Mouse (Mus musculus) C2C12 (cell line): ENCODE results near the gene Inava. TPM values are rescaled to one million over a fixed set of nuclear protein-coding genes. Genes with fewer than 3 reads are reported as not detected.
A peak's percentile ranks its signal among the peaks of the same experiment; 100 is the strongest.

Source experiments
- H3K27me3 ChIP-seq: one replicate; pipeline ENCODE4 v1.6.1; 2011; ENCODE audit not compliant: control insufficient read depth, insufficient read depth, insufficient read length
- H3K36me3 ChIP-seq: one replicate; pipeline ENCODE4 v1.6.1; 2011; ENCODE audit not compliant: control insufficient read depth, insufficient read depth
- H3K4me3 ChIP-seq: one replicate; pipeline ENCODE4 v1.5.1; 2011; ENCODE audit warnings: mild to moderate bottlenecking, control low read depth; ENCODE audit not compliant: poor library complexity, insufficient read depth, severe bottlenecking
- H3K79me2 ChIP-seq: one replicate; pipeline ENCODE4 v1.6.1; 2011; ENCODE audit not compliant: control insufficient read depth, insufficient read depth
- H3K79me3 ChIP-seq: one replicate; pipeline ENCODE4 v1.6.1; 2011; ENCODE audit warnings: low read depth, control low read depth
- H3ac ChIP-seq: one replicate; pipeline ENCODE3; 2011; ENCODE audit warnings: low read depth; ENCODE audit not compliant: control insufficient read depth, insufficient read length
- CEBPB ChIP-seq: IDR thresholded peaks from one replicate; pipeline ENCODE4 v1.6.1; 2011; ENCODE audit warnings: low read depth, mild to moderate bottlenecking, control low read depth, moderate library complexity
- CTCF ChIP-seq: IDR thresholded peaks from one replicate; pipeline ENCODE4 v1.5.1; 2011; ENCODE audit not compliant: control insufficient read depth, insufficient read depth, insufficient read length
- FOSL1 ChIP-seq: IDR thresholded peaks from one replicate; pipeline ENCODE4 v1.8.0; 2011; ENCODE audit warnings: mild to moderate bottlenecking, low read length; ENCODE audit not compliant: poor library complexity, insufficient read depth, severe bottlenecking
- MAX ChIP-seq: IDR thresholded peaks from one replicate; pipeline ENCODE4 v1.6.1; 2011; ENCODE audit warnings: mild to moderate bottlenecking, control low read depth
- MYOD1 ChIP-seq: IDR thresholded peaks from one replicate; pipeline ENCODE4 v1.6.1; 2011; ENCODE audit warnings: low read depth; ENCODE audit not compliant: control insufficient read depth, insufficient read length
- MYOG ChIP-seq: IDR thresholded peaks from one replicate; pipeline ENCODE4 v1.6.1; 2011; ENCODE audit not compliant: control insufficient read depth, insufficient read length; ENCODE audit errors: extremely low read depth
- USF1 ChIP-seq: IDR thresholded peaks from one replicate; pipeline ENCODE4 v1.6.1; 2011; ENCODE audit warnings: low read depth, mild to moderate bottlenecking, control low read depth, moderate library complexity
- long read RNA-seq, 2 experiments: library from polyadenylated mRNA; unstranded; transcript quantifications; one replicate each; pipeline ENCODE4 v2.0.0; 2019 to 2020
- polyA plus RNA-seq: library from polyadenylated mRNA; unstranded; fragments of >200 nt; fragmentation: generic; extraction: Trizol; gene quantifications from one replicate; pipeline ENCODE4 v1.2.1, GENCODE M21; 2012; ENCODE audit warnings: missing spikeins

Gene Inava
- polyA plus RNA-seq: 7.6 TPM
- long read RNA-seq, experiment 1, partial matches to known transcripts: 0 of 1 reads
- long read RNA-seq, experiment 1, other reads (novel, unspliced or antisense): 0 of 1 reads
- long read RNA-seq, experiment 2, transcript Inava-201 (10 exons, 2,988 nt): major isoform, 12 of 16 reads
- long read RNA-seq, experiment 2, partial matches to known transcripts: 2 of 16 reads
- long read RNA-seq, experiment 2, other reads (novel, unspliced or antisense): 2 of 16 reads

DNA sequence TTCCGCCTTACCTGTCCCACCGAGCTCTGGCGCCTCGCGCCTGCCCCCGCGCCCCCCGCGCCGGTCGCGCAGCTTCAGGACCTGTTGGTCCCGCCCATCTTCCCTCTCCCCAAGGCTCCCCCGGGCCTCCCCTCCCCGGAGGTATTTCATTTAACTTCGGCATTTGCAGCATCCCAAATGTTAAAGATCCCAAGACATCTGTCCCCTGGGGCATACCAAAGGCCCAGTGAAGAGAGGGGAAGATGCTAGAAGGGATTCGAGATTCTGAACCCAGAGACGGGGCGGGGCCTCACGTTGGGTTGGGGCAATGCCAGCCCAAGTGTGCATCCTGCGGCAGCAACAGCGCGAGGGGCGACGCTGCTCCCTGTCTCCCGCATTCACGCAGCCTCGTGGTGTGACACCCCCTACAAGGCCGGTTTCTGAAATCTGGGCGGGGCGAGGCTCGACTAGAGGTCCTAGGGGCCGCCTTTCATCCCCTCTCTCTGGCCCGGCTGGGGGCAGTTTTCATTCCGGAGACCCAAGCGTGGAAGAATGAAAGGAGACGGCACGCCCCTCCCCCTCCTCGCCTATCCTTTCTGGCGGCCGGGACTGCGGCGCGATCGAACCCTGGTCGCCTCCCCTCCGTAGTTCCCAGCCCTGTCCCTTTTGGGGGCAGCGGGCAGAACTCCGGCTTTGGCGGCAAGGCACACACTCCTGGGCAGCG lies at the start of gene Inava:
TSS of gene Inava (minus strand) at position 373 of the 703 bp plus-strand sequence.
- Histone ChIP-seq H3K36me3 (no peaks in the 10 kb centered on the region), H3K79me2 (peaks cover 38% of the 10 kb centered on the region), H3K4me3 (peak within 1 kb of the TSS; percentile 51), H3ac (peak within 1 kb of the TSS; percentile 80), H3K79me3 (peaks cover 5% of the 10 kb centered on the region), H3K27me3 (no peaks in the 10 kb centered on the region)
- TF ChIP-seq MAX (peak; percentile 32), FOSL1 (no peak)

DNA sequence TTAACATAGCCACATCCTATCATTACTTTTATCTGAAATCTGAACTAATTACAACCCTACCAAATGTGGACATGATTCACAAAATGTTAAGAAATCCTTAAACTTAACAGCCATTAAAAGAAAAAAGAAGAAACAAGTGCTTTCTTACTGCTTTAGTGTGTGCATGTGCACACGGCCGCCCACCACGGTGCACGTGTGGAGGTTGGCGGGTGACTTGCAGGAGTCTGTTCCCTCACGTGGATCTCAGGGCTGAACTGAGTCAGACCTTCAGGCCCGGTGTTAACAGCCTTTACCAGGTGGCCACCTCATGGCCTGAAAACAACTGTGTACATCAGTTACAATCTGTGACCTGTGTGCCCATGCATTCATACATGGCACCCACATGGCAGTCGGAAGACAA lies 43.3 kb upstream of the Inava start:
- H3K4me3 ChIP-seq: no peak overlapping the region
- H3K27me3 ChIP-seq: no peaks in the 10 kb centered on the region
- peaks cover 93% of the 10 kb centered on the region for H3K36me3 ChIP-seq
- TF ChIP-seq MYOG: no peak
- no peak for TF ChIP-seq MYOD1
- TF ChIP-seq USF1: no peak
- no peak for TF ChIP-seq FOSL1
- no peaks in the 10 kb centered on the region for H3K79me2 ChIP-seq
- no peak overlapping the region for H3ac ChIP-seq
- H3K79me3 ChIP-seq: no peaks in the 10 kb centered on the region

DNA sequence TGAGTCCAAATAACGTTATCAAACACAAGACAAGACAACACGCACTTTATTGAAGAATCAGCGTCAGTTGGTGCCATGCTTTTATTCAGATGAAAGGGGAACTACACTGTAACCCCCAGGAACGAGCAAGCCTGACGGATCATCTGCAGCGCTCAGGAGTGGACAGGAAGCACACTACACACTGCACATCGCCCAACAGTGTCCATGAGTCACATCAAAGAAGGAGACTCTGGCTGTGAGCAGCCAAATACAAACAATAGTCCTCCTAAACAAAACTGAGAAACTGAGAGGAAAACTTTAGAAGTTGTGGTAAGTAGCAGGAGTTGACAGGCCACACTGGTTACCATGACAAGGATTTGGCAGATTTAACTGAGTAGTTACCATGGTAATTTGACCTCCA lies 34.2 kb upstream of the Inava start:
- TF ChIP-seq USF1 (no peak), MYOD1 (no peak), CTCF (no peak), MYOG (no peak), CEBPB (no peak), FOSL1 (no peak), MAX (no peak)
- H3K27me3 ChIP-seq: no peaks in the 10 kb centered on the region
- no peak overlapping the region for H3K4me3 ChIP-seq
- H3K79me2 ChIP-seq: no peaks in the 10 kb centered on the region
- H3ac ChIP-seq: no peak overlapping the region
- H3K79me3 ChIP-seq: no peaks in the 10 kb centered on the region
- peaks cover 39% of the 10 kb centered on the region for H3K36me3 ChIP-seq

DNA sequence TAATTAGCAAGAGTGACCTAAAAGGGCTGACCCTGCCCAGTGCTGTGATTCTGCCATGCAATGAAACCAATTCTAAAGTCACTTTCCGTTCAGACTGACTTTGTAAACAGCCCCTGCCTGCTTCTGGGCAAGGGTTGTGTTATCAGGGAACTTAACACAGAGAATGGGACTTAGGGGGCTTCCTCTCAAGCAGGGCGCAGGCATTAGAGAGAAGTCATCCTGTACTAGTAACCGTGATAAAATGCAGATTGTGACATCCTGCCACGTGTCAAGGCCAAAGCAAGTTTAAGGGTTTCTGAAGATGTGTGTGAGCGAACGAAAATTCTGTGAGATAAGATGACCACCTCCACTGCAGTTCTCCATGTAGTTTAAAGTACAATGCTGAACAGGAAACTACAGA lies 32.1 kb upstream of the Inava start:
- no peak overlapping the region for H3ac ChIP-seq
- no peaks in the 10 kb centered on the region for H3K79me2 ChIP-seq
- no peak overlapping the region for H3K4me3 ChIP-seq
- TF ChIP-seq USF1 (no peak), CTCF (no peak)
- H3K36me3 ChIP-seq: peaks cover 19% of the 10 kb centered on the region
- H3K27me3 ChIP-seq: no peaks in the 10 kb centered on the region
- no peaks in the 10 kb centered on the region for H3K79me3 ChIP-seq

DNA sequence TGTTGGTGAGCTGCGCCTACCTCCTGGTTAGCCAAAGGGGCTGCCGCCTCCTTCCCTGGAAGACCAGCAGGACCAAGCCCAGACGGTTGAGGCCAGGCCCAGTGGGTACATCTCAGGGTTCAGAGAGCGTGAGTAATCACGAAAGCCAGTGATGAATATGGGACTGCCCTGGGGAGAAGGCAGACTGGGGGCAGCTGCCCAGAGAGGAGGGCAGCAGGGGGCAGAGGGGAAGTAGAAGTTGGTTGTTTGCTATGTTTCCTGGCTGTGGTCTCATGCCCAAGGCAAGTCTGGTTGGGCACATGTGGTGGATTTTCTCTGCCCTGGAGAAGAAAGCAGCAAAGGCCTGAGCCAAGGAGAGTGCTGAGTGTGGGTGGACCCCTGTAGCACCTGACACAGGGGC lies 29.3 kb upstream of the Inava start:
- Histone ChIP-seq H3ac (no peak overlapping the region), H3K79me3 (no peaks in the 10 kb centered on the region), H3K36me3 (peaks cover 7% of the 10 kb centered on the region), H3K79me2 (no peaks in the 10 kb centered on the region), H3K27me3 (no peaks in the 10 kb centered on the region), H3K4me3 (no peak overlapping the region)
- TF ChIP-seq CEBPB (no peak), MAX (no peak), CTCF (no peak), FOSL1 (no peak), MYOG (no peak), MYOD1 (no peak), USF1 (no peak)

DNA sequence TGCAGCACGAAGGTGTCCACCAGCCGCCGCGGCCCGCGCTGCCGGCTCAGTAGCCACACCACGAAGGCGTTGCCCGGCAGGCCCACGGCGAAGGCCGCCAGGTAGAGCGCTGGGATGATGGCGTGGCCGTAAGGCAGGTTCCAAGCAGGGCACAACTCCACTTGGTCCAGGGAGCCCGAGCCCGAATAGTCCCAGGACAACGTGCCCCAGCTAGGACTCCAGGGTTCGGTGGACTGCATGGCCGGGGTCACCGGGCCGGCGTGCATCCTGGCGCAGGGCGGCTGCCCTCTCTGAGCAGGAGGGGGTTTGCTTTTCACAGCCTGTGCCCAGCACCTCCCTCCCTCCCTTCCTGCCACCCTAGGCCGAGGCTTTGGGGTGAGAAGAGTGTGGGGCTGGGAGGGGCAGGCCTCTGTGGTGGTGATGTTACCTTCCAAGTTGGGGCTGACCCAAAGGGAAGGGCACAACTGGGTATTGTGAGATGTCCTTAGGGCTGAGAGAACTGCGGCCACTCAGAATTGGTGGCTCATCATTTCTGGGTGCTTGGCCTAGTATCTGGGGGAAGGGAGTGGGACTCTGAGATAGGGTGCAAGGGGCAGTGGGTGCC lies 26.7 kb upstream of the Inava start, which contains the start of gene Gpr25:
TSS of gene Gpr25 (minus strand) at position 239 of the 604 bp plus-strand sequence.
- Histone ChIP-seq H3K79me2 (no peaks in the 10 kb centered on the region), H3K79me3 (no peaks in the 10 kb centered on the region), H3K4me3 (no peak within 1 kb of the TSS), H3K27me3 (no peaks in the 10 kb centered on the region), H3K36me3 (no peaks in the 10 kb centered on the region), H3ac (peak within 1 kb of the TSS; percentile 25)
- TF ChIP-seq CTCF: no peak
- no peak for TF ChIP-seq MAX
- TF ChIP-seq CEBPB: no peak
- no peak for TF ChIP-seq MYOD1
- no peak for TF ChIP-seq USF1
- TF ChIP-seq FOSL1: no peak
- no peak for TF ChIP-seq MYOG
